Mouse (Mus musculus) liver, embryonic 14.5 days (tissue): ENCODE measurements around the gene Cep350.

Experiments used
- CTCF ChIP-seq: IDR thresholded peaks from 2 replicates; pipeline ENCODE4 v1.5.1; 2016; ENCODE audit warnings: antibody characterized with exemption, low read depth, control low read depth
- EP300 ChIP-seq: IDR thresholded peaks from 2 replicates; pipeline ENCODE4 v1.6.1; 2016; ENCODE audit warnings: antibody characterized with exemption, low read depth

GRCm38 (mm10) chr1:155812581-155813499 is 160.2 kb downstream of the Cep350 start, which contains the start of gene Qsox1:
- TF ChIP-seq CTCF (no peak), EP300 (no peak)
